Mouse (Mus musculus) CD4-positive, CD25-positive, alpha-beta regulatory T cell, adult 4 months (primary cell): ENCODE results near the gene Ptgdr2. TPM values are rescaled to one million over a fixed set of nuclear protein-coding genes. Genes with fewer than 3 reads are reported as not detected.

Source experiments
- ATAC-seq: one replicate; pipeline ENCODE4 v1.8.0; 2017
- polyA plus RNA-seq, 2 experiments: library from polyadenylated mRNA; unstranded; fragments of 100-300 nt; shearing (Covaris generic); gene quantifications; one replicate each; pipeline ENCODE4 v1.2.1; 2017

Ptgdr2 gene
- polyA plus RNA-seq, result not detected

DNA sequence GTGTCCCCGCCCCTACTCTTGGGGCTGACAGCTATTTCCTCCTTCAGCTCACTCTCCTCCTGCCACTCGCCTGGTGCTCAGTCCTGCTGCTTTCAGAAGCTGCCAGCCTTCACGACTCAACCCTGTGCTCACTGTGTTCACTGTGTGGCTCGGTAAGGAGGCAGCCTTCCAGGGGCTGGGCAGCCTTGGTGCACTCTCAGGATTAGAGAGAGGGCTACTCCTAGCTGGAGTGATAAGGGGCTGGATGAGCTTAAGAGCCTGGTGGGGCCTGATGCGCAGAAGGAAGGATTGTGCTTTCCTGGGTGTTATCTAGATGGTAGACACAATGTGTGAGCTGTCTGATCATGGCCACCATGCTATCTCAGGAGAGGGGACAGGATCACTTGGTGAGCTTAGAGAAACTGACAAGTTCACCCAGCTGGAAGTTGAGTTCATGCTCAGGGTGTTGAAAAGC is at the start of gene Ptgdr2:
Ptgdr2 (plus strand) TSS at position 51 of the 454 bp plus-strand sequence.
- ATAC-seq, result no peak

DNA sequence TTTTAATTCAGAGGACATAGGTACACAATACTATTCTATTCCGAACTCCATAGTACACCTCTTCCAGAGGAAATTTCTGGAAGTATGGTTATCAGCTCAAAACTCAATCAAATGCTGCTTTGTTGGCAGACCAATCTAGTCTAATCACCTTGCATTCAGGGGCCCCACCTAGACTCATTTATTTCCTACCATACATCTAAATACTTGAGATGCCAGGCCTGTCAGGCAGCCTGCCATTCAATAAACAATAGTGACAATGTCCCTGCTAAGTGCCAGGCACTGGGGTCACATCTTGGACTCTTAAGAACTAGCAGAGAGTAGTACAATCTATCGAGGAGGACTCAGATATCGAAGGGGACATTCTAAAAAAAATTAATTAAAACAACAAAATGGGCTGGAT is 44.8 kb upstream of the Ptgdr2 start:
- no peak for ATAC-seq

DNA sequence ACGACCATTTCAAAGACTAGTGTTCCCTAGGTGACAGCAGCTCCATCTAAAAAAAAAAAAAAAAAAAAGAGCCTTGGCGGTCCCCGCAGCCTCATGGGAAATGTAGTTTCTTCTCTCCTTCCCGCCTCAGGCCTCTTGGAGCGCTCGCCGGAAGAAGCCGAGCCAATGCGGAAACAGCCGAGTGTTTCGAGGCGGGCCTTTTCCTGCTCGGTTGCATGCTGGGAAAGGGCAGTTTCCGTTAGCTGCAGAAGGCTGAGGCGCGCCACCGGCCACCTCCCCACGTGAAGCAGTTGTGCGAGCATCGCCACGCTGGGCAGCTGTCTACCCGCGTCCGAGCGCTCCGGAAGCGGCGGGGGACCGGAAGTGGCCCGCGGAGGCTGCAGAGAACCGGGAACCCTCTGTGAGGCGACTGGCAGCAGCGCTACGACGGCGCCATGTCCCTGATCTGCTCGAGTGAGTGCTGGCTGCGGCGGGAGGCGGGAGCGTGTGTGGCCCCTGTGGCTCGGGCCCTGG is 41.9 kb upstream of the Ptgdr2 start, which contains the start of gene Prpf19:
Prpf19 (plus strand) TSS at position 216 of the 513 bp plus-strand sequence.
- ATAC-seq, result peak; percentile 99

DNA sequence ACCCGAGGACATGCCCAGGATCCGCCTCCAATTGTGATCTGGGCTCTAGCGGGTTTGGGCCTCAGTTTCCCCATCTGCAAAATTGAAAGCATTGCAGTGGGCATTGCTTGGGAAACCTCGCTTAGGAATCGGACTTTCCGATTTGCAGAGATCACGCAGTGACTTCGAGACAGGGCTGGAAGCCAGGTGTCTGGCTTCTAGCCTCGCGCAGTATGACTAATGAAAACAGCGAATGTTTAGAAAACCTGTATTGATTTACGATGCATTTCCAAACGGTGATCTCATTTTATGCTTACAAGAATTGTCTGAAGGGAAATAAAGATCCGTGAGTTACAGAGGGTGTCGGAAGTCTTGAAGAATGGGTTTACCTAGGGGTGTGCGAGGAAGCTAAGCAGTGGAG is 41.3 kb upstream of the Ptgdr2 start:
- ATAC-seq, result no peak

DNA sequence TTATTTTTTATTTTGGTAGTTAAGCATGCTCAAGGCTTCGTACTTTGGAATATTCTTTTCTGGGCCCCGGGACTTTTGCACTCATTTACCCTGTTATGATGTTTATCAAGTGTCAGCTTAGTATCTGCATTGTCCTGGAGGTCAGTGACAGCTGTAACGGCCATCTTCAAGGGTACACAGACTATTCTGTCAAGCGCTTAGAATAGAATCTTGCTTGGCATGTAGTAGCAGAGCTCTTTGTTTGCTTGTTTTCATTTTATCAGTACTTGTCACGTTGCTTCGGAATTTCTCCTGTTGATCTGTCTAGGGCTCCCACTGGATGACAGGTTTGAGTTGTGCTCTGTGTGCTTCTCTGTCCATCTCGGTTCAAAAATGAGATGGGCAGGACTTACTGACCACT is 40.1 kb upstream of the Ptgdr2 start:
- no peak for ATAC-seq

DNA sequence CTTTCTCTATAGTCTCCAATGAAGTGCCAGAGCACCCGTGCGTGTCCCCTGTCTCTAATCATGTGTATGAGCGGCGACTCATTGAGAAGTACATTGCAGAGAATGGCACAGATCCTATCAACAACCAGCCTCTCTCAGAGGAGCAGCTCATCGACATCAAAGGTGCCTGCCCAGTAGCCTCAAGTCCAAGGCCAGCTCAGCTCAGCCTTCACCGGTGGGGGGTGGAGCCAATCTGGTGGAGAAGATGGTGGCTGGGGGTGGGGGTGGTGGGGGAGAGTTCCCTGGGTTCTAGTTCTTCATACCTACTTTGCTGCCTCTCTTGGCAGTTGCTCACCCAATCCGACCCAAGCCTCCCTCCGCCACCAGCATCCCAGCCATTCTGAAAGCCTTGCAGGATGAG is 39.5 kb upstream of the Ptgdr2 start:
- ATAC-seq, result no peak

DNA sequence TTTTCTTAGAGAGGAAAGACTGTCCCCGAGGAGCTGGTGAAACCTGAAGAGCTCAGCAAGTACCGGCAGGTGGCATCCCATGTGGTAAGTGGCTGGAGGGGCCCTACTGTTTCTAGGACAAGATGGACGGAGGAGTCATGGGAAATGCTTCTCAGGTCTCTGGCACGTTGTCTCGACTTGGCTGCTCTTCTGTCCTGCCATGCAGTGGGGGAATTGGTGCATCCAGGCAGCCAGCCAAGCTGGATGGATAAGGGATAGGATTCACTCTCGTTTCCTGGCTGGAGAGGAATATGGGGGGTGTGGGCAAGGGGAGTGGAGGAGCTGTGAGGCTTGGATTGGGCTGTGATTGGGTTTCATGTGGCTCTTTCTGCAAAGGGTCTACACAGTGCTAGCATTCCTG is 36.6 kb upstream of the Ptgdr2 start:
- no peak for ATAC-seq

DNA sequence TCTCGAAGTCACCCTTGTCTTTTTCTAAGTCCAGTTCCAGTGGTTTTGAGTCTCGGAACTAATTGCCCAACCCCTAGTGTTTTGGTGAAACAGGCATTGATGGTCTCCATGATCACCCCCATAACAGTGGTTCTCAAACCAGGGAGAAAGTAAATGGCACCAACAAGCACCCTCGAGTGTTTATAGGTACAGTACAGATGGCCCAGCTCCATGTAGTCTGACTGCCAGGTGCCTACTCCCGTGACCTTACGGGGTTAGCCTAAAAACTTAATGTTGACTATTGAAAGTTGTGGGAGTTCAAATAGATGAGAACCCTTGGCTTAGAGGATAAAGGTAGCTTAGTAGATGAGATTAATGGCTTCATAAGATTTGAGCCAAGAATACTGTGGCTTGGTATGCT is 35.9 kb upstream of the Ptgdr2 start:
- no peak for ATAC-seq

DNA sequence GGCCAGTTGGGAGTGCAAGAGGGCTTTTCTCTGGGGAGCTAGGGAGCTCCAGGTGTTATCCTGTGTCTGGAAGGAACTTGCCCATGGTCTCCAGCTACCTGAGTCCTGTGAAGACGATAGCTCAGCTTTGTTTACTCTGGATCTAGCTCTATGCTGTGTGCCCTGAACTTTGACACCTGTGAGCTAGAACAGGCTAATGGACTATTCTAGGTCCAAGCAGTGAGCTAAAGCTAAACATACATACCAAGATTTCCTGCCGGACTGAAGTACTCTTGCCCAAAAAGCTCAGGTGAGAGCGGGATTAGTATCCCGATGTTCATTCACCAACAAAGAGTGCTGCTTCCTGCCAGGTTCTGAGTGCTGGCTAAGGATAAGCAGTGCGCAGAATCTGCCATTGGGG is 32.4 kb upstream of the Ptgdr2 start:
- ATAC-seq, result no peak

DNA sequence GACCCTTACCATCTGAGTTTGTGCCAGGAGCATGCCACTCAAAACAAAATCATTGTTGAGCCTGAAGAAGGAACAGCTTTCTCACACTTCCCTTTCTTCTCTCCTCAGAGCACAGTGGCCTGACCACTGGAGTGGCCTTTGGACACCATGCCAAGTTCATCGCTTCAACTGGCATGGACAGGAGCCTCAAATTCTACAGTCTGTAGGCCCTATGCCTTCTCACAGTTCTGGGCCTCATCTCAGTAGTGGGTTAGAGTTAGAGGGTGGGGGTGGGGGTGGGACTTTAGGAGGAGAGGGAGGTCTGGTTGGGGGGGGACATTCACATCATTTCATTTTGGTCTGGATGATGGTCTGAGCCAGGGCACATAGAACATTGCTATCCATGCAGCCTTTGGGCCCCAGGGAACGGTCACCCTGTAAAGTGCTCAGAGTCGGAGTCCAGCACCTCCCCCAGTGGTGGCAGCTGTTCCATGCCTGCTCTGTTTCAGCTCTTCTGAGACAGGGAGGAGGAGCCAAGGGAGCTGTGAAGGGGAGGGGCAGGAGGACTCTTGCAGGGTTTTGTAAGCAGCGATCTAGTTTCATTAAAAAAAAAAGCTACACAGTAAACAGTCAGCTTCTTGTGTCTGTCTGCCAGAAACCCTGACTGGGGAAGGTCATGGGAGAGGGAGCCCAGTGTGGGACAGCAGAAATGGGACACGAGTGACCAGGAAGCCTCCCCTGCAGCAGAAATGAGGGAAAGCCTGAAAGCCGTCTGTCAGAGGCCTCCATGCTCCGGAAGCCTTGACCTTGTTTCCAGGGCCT is 31.8 kb upstream of the Ptgdr2 start:
- no peak for ATAC-seq

DNA sequence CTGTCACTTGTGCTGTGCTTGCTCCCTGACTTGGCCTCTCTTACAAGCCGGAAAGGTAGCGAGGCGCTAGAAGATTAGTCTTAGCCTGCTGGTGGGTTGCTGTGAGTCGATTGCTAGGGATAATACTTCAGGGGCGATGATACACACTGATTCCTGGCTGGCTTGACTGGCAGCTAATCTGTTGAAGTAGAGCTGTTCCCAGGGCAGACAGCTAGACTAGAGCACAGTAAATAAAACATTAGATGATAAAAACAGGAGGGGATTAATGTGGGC is 31.3 kb upstream of the Ptgdr2 start:
- ATAC-seq, result no peak

DNA sequence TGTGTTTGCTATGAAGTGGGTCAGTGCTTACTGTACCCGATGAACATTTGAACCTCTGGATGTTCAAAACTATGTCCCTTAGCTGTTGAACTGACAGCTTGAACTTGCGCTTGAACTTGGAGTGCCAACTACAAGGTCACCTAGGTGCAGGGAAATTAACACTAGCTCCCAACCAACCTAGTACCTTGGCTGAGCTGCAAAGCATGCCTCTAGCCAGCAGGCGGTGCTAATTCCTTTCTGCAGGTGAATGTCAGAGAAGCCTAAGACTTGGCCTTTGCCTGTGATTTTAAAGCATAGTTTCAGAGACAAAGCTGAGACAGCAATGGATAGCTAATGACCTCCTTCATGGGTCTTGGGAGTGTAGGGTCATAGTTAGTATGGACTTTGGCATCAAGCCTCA is 29.1 kb upstream of the Ptgdr2 start:
- no peak for ATAC-seq

DNA sequence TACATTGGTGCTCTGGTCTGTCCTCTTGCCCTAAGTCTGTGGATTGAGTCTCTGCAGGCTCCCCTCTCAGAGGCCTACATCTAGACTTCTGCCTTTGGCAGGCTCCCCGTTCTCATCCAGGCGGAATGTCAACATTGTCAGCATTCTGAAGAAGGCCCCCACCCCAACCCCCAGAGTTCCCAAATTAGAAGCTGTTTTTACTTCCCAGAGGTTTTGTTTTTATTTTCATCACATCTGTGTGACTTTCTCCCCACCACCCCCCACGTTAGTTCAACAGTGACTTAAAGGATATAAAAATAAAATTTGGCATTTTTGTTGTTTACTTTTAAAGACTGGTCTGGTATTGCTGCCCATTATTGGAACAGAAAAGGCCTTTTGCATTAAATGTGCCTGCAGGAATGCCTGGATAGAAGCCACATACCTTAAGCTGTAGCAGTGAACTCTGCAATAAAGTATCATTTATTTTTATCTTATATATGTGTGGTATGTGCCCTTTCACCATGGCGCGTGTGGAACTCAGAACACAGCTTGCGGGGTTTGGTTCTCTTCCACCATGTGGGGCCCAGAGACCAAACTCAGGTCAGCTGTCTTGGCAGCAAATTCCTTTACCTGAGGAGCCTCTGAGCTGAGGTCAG is 27.8 kb upstream of the Ptgdr2 start:
- ATAC-seq, result no peak

DNA sequence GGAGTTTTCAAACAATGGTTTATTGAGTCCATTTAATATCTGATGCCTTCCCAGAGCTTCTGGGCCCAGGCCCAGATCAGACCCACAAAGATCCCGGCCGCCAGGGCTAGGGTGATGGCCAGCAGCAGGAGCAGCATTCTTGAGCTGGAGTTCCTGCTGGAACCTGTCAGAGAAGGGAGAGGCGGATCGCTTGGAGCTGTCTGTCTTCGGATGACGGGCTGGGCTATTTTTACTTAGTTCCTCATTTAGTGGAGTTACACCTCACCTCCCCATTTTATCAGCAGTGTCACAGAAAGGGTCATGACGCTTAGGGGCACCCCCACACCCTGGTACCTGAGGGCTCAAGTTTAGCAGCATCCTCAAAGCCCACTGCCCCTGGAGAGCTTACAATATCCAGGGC is 22.7 kb upstream of the Ptgdr2 start:
- ATAC-seq, result no peak

DNA sequence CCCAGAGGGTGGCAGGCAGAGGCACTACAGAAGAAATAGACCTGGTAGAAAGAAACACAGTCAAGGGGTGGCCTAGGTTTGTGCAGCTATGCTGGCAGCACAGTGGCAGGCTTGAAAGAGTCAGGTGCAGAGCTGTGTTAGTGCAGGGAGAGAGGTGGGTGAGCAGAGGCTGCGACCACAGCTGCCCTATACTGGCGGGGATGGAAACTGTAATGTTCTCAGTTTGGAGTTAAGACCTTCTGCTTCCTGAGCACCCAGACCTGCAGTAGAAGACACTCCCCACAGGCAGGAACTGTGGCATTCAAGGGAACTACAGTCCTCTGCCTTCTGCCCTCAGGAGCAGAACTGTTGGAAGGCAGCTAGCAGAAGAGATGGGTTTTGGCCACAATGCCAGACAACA is 22.1 kb upstream of the Ptgdr2 start:
- no peak for ATAC-seq

DNA sequence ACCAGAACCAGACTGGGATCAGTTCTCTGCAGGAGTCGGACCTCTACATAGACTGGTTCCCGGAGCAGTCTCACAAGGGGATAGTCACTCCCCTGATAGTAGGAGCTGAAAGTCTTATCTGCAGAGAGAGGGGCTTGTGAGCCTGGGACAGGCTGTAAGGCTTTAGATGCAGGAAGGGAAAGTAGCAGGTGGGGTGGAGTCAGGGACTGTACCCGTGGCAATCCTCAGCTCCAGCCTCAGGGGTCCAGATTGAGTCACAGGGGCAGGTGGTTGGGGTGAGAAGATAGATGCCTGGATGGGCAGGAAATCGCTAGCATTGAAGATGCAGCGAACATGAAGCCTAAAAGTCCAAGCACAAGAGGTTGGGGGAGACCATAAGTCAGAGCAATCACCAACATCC is 20.5 kb upstream of the Ptgdr2 start:
- no peak for ATAC-seq

DNA sequence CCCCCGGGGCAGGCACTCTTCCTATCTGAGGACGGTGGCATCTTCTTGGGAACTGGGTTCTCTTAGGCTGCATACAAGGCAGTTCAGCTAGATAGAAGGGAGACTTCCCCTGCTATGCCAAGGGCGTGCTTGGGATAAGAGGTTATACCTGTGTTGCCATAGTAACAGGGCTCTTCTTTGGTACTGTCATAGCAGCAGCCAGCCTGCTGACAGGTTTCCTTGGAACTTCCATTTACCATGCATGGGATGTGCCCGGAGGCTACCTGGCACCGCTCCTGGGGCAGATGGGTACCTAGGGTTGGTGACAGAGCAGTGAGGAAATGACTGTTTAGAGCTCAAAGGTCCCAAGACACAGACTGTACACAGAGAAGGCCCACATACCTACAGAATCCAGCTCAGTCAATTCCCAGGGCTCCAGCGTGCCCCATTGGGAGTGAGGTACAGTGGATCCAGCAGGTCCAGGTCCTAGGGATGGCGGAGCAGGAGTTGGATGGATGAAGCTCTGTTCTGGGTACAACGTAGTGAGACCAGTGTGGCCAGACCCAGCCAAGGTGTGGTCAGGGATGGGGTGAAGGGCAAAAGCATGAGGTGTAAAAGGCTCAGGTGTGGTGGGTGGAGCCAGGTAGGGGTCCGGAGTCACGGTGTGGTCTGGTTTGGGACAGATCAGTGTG is 18.5 kb upstream of the Ptgdr2 start:
- no peak for ATAC-seq

DNA sequence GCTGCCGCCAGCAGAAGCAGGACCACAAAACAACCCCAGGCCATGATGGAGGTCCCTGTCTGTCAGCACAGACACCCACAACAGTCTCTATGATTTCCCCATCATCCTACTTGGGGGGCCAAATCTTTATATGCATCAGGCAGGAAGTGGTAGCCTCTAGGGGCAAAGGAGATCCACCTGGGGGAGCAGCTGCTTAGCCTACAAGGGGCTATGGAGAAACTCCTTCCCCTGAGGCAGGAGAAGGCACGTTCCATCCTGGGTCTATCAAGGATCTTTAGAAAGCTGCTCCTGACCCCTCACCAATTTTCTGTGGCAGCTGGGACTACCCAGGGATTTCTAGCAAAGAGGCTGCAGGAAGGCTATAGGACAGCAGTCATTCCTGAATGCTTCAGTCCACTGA is 16.4 kb upstream of the Ptgdr2 start, which contains the start of gene Zp1:
Zp1 (minus strand) TSS at position 101 of the 400 bp plus-strand sequence.
- ATAC-seq, result no peak

DNA sequence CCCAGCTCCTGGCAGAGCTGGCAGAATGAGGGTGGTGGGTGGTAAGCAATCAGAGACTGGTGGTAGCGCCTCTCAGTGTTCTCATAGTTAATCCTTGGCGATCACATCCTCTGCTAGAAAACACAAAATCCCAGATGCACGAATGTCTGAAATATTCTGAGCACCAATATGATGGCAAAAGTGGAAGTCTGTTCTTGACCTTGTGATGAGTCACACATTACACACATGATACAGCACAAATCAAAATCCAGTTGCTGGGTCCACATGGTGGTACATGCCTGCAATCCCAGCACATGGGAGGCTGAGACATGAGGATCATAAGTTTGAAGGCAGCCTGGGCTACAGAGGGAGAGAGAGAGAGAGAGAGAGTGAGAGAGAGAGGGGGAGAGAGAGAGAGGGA is 15.9 kb upstream of the Ptgdr2 start:
- no peak for ATAC-seq

DNA sequence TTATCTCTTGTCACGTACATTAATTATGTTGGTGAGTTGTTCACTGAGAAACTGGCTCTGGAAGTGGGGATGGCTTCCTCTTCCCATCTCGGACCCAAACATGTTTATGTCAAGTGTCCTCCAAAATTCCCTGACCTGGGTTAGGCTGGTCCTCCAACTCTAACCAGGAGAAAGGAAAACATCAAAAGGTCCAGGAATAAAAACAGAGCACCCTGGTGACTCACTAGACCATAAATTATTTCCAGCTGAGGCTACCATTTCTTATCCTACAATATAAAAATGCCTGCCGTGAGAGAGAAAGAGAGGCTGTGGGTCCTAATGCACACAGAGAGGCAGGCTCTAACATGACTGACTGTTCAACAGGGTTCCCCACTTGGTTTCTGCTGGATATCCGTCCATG is 12.7 kb upstream of the Ptgdr2 start:
- ATAC-seq, result no peak

DNA sequence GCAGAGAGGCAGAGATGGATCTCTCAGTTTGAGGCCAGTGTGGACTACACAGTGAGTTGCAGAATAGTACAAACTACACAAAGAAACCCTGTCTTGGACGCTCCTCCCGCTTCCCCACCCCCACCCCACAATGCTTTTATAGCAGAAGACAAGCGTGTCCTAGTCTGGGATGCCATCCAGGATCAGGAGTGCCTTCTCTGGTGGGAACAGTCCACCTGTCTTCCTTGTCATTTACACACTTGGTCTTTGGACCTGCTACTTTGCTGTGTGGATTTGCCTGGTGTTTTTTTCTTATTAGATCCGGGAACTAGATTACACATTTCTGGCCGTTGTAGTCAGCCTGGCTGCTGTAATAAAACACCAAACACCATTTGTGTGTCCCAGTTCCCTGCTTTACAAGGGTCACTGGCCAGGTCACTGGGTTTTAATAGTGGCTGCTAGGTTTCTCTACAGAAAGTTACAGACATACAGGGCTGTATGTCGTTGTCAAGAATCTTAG is 10.8 kb upstream of the Ptgdr2 start:
- ATAC-seq, result no peak

DNA sequence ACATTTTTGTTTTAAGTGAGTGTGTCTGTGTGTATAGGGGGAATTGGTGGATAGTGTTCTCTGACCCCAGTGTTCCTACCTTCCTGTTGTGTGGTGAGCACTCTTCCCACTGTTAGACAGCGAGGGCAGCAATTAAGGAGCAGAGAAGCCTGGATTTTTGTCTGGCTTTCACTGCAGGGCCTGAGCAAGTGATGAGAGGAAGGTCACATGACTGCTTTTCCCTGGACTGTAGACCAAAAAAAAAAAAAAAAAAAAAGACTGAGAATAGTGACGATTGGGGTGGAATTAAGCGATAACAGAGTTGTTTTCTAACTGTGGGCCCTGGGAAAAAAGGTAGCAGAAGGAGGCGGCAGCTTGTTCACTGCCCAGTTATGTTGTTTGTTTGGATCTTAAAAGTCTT is 10.3 kb upstream of the Ptgdr2 start:
- ATAC-seq, result no peak

DNA sequence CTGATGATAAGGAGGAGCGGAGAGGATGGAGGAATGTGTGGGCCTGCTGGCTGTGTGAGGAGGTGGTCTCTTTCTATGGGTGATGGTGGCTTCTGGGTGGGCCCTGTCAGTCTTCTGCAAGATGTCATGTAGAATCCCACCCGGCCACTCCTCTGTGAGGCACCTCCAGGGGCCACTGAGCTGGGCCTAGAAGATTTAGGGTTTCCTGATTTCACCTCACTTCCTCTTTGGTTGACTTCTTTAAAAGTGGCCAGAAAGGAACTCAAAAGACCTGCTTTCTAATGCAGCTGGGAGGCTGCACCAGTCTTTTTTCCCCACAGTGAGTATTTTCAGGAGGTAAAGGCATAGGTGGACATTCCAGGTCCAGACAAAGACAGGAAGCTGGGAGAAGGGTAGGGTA is 6.3 kb upstream of the Ptgdr2 start:
- no peak for ATAC-seq

DNA sequence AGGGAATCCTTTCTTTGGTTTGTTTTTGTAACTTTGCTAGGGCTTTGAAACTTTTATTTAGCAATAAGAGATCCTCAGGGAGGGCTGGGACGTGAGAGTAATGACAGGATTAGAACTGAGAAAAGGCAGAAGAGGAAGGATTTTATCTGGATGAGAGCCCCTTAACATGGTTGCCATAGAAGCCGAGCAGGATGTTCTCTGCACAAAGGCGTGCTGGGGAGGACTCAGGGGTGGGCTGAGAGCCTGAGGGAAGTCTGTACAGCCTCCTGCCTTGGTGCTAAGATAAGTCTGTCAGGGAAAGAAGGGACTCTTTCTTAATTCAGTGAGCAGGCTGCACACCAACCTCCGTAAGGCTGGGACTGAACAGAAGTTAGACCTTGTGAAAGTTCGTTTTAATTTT is 1.9 kb upstream of the Ptgdr2 start:
- no peak for ATAC-seq
